Mouse (Mus musculus) G1E (cell line): ENCODE measurements around the gene Zfp146. TPM values are rescaled to one million over a fixed set of nuclear protein-coding genes. Genes with fewer than 3 reads are reported as not detected.
"Not testable (repeated sequence)": the region's sequence is repeated elsewhere in the genome, so short reads cannot be mapped to it uniquely, and the experiment has no call there.

ENCODE experiments used
- ATAC-seq: 2 replicates; pipeline ENCODE4 v1.8.0; 2016; ENCODE audit warnings: mild to moderate bottlenecking; ENCODE audit not compliant: insufficient number of reproducible peaks, poor library complexity, low FRiP score, severe bottlenecking; ENCODE audit errors: extremely low read depth
- DNase-seq: peaks from one replicate; pipeline ENCODE4 v3.0.0; 2012; ENCODE audit warnings: low spot score
- H3K27me3 ChIP-seq: 2 replicates; pipeline ENCODE4 v1.6.1; 2012; ENCODE audit warnings: mild to moderate bottlenecking, low read length, inconsistent platforms; ENCODE audit not compliant: insufficient read depth
- H3K36me3 ChIP-seq: replicated peaks from 2 replicates; pipeline ENCODE3; 2012; ENCODE audit warnings: mild to moderate bottlenecking, inconsistent platforms
- H3K4me1 ChIP-seq: 2 replicates; pipeline ENCODE4 v1.6.1; 2012; ENCODE audit warnings: low read depth, low read length, inconsistent platforms, mixed read lengths; ENCODE audit not compliant: insufficient read depth
- H3K4me3 ChIP-seq: 2 replicates; pipeline ENCODE4 v1.5.1; 2012; ENCODE audit warnings: low read depth, mild to moderate bottlenecking, inconsistent platforms, low read length, moderate library complexity, mixed read lengths
- H3K9me3 ChIP-seq: replicated peaks from 2 replicates; pipeline ENCODE4 v1.6.1; 2012; ENCODE audit warnings: inconsistent platforms
- CTCF ChIP-seq: IDR thresholded peaks from 2 replicates; pipeline ENCODE4 v1.5.1; 2012; ENCODE audit warnings: low read depth, low read length, inconsistent platforms, mixed read lengths
- GATA1 ChIP-seq: IDR thresholded peaks from 2 replicates; pipeline ENCODE4 v1.6.1; 2012; ENCODE audit warnings: borderline replicate concordance, low read length, inconsistent platforms, mixed read lengths
- GATA2 ChIP-seq: IDR thresholded peaks from 2 replicates; pipeline ENCODE4 v1.6.1; 2012; ENCODE audit warnings: low read depth, low read length, inconsistent platforms, borderline replicate concordance
- POLR2AphosphoS5 ChIP-seq: IDR thresholded peaks from 2 replicates; pipeline ENCODE4 v1.6.1; 2012; ENCODE audit warnings: low read depth, low read length, inconsistent platforms; ENCODE audit not compliant: insufficient replicate concordance
- TAL1 ChIP-seq: conservative IDR thresholded peaks from 2 replicates; pipeline ENCODE4 v1.6.1; 2012; ENCODE audit warnings: low read depth, low read length, inconsistent platforms, mixed read lengths
- polyA plus RNA-seq: library from polyadenylated mRNA; stranded (reverse); fragments of >175 nt; gene quantifications from 2 replicates; pipeline ENCODE4 v1.2.3, GENCODE M21; 2012
- total RNA-seq, 2 experiments: library from RNA; stranded (forward) in 1 of 2; stranded (reverse) in 1 of 2; fragments of 200-1000 nt in 1 of 2; fragments of >200 nt in 1 of 2; fragmentation: Nextera tagmentation in 1 of 2; gene quantifications; 2 replicates each; pipeline ENCODE4 v1.2.3; 2014 to 2017

Zfp146 gene
- total and polyA plus RNA-seq, 3 experiments: 12.7 to 124 (median 77.9) TPM

DNA sequence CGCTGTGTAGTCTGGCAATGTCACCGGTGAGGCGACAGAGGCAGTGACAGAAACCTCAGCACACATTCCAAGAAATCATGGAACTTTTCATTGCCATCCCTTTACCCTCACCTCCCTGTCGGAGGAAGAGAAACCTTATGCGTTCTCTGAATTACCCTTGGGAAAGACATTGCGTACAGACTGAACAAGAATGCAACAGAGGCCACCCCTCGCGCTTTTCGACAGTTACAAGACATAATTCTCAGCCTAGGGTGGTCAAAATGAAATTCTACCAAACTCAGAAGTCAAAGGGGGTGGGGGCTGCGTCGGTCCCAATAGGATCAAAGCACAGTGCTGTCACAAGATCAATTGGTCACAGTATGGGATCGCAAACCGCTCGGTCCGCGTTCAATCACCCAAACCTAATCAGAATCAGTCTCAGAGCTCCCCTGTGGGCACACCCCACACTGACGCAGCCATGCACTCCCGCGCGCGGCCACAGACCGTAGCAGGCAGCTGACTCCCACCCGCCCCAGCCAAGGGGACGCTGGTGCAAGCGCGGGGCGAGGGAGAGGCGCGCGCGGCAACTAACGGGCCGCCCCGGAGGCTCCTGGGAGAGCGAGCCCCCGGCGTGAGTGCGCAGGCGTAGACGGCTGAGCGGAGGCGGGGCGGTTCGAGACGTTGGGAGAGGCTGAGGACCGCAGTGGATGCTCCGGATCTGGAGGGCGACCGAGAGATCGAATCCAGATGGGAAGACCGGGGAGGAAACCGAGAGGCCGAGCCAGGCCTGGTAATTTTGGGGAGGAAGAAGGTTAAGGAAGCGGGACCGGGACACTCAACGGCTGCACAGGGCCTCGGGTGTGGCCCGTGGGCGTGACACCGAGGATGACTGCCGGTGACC, 48.0 kb downstream of the Zfp146 start, which contains the start of gene Zfp382:
Gene Zfp382 (plus strand): TSS at position 635 of the 880 bp plus-strand sequence.
- DNase-seq (peak; percentile 92), ATAC-seq (peak; percentile 81)
- Histone ChIP-seq H3K4me1 (peaks cover 13% of the 10 kb centered on the region), H3K27me3 (no peaks in the 10 kb centered on the region), H3K9me3 (peaks cover 7% of the 10 kb centered on the region), H3K36me3 (peaks cover 13% of the 10 kb centered on the region), H3K4me3 (peak within 1 kb of the TSS; percentile 81)
- TF ChIP-seq TAL1 (no peak), GATA2 (no peak)

- not testable (repeated sequence) for ATAC-seq, H3K4me3 ChIP-seq, DNase-seq, H3K27me3 ChIP-seq, H3K36me3 ChIP-seq
- peaks cover 25% of the 10 kb centered on the region for H3K9me3 ChIP-seq
- H3K4me1 ChIP-seq: peaks cover 13% of the 10 kb centered on the region
Observed at GRCm38 (mm10) chr7:30117935-30118334, 51.6 kb downstream of the Zfp146 start.

DNA sequence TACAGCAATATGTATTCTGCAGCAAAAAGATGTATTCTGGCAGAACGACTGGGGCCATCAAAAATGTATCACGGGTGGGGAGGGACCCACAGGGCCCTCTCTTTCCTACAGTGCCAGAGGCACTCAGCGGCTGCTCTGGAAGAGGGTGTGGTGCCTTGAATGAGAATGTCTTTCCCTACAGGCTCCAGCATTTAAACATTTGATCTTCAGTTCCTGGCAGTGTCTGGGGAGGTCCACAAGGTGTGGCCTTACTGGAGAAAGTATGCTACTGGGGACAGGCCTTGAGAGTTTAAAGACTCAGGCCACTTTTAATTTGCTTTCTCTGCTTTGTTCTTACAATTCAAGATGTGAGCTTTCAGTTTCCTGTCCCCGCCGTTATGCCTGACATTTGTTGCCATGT, 53.5 kb downstream of the Zfp146 start:
- Histone ChIP-seq H3K27me3 (peaks cover 2% of the 10 kb centered on the region; the same call in 1 of the 2 replicates), H3K36me3 (no peaks in the 10 kb centered on the region), H3K4me1 (peaks cover 3% of the 10 kb centered on the region), H3K9me3 (peaks cover 25% of the 10 kb centered on the region), H3K4me3 (no peak overlapping the region)
- DNase-seq (no peak), ATAC-seq (no peak)
- TF ChIP-seq GATA1 (no peak), GATA2 (no peak), POLR2AphosphoS5 (no peak), TAL1 (no peak), CTCF (no peak)

Other genes starting within 250 kb of the Zfp146 start
Only the 20 nearest of the 22 such genes appear.
- 18.6 and 22.0 TPM in 2 replicates for gene Zfp568, start 185.8 kb downstream of the Zfp146 start, total RNA-seq (2014; fragmentation: Nextera tagmentation)
- 24.4 and 26.2 TPM in 2 replicates for gene Zfp568, start 185.8 kb downstream of the Zfp146 start, total RNA-seq (2017)
- gene Zfp568, start 185.8 kb downstream of the Zfp146 start, polyA plus RNA-seq: 3.9 and 5.1 TPM in 2 replicates
- gene Zfp14, start 118.4 kb downstream of the Zfp146 start, total RNA-seq (2014; fragmentation: Nextera tagmentation): not detected in 2 replicates
- gene Zfp14, start 118.4 kb downstream of the Zfp146 start, total RNA-seq (2017): 0.05 and 0.17 TPM in 2 replicates
- not detected in 2 replicates for gene Zfp14, start 118.4 kb downstream of the Zfp146 start, polyA plus RNA-seq
- 2.7 and 5.9 TPM in 2 replicates for gene Zfp82, start 96.8 kb downstream of the Zfp146 start, total RNA-seq (2014; fragmentation: Nextera tagmentation)
- 3.5 and 4.2 TPM in 2 replicates for gene Zfp82, start 96.8 kb downstream of the Zfp146 start, total RNA-seq (2017)
- gene Zfp82, start 96.8 kb downstream of the Zfp146 start, polyA plus RNA-seq: 0.17 and 0.25 TPM in 2 replicates
- 0.90 TPM in 1 of 2 replicates, not detected in the other for gene Gm26920, start 79.3 kb downstream of the Zfp146 start, total RNA-seq (2014; fragmentation: Nextera tagmentation)
- not detected in 2 replicates for gene Gm26920, start 79.3 kb downstream of the Zfp146 start, total RNA-seq (2017)
- not detected in 2 replicates for gene Gm26920, start 79.3 kb downstream of the Zfp146 start, polyA plus RNA-seq
- 5.6 and 7.5 TPM in 2 replicates for gene Zfp566, start 79.2 kb downstream of the Zfp146 start, total RNA-seq (2014; fragmentation: Nextera tagmentation)
- 2.0 and 2.8 TPM in 2 replicates for gene Zfp566, start 79.2 kb downstream of the Zfp146 start, total RNA-seq (2017)
- gene Zfp566, start 79.2 kb downstream of the Zfp146 start, polyA plus RNA-seq: 1.8 TPM in 2 replicates
- 29.5 and 36.0 TPM in 2 replicates for gene Zfp260, start 75.0 kb downstream of the Zfp146 start, total RNA-seq (2014; fragmentation: Nextera tagmentation)
- gene Zfp260, start 75.0 kb downstream of the Zfp146 start, total RNA-seq (2017): 22.9 and 24.6 TPM in 2 replicates
- gene Zfp260, start 75.0 kb downstream of the Zfp146 start, polyA plus RNA-seq: 0.15 and 0.30 TPM in 2 replicates
- gene Zfp382, start 47.8 kb downstream of the Zfp146 start, total RNA-seq (2014; fragmentation: Nextera tagmentation): 5.8 and 8.7 TPM in 2 replicates
- 6.7 and 6.8 TPM in 2 replicates for gene Zfp382, start 47.8 kb downstream of the Zfp146 start, total RNA-seq (2017)
- 2.4 and 2.6 TPM in 2 replicates for gene Zfp382, start 47.8 kb downstream of the Zfp146 start, polyA plus RNA-seq
- gene Cox7a1, start 14.4 kb upstream of the Zfp146 start, total RNA-seq (2014; fragmentation: Nextera tagmentation): 16.0 and 19.4 TPM in 2 replicates
- 55.2 and 57.0 TPM in 2 replicates for gene Cox7a1, start 14.4 kb upstream of the Zfp146 start, total RNA-seq (2017)
- gene Cox7a1, start 14.4 kb upstream of the Zfp146 start, polyA plus RNA-seq: 23.4 and 32.4 TPM in 2 replicates
- 313 and 371 TPM in 2 replicates for gene Capns1, start 29.1 kb upstream of the Zfp146 start, total RNA-seq (2014; fragmentation: Nextera tagmentation)
- 182 and 204 TPM in 2 replicates for gene Capns1, start 29.1 kb upstream of the Zfp146 start, total RNA-seq (2017)
- 98.4 and 131 TPM in 2 replicates for gene Capns1, start 29.1 kb upstream of the Zfp146 start, polyA plus RNA-seq
- gene Polr2i, start 62.2 kb upstream of the Zfp146 start, total RNA-seq (2014; fragmentation: Nextera tagmentation): 23.0 and 34.5 TPM in 2 replicates
- 58.7 and 66.6 TPM in 2 replicates for gene Polr2i, start 62.2 kb upstream of the Zfp146 start, total RNA-seq (2017)
- gene Polr2i, start 62.2 kb upstream of the Zfp146 start, polyA plus RNA-seq: 66.9 and 79.0 TPM in 2 replicates
- 18.9 and 19.7 TPM in 2 replicates for gene Tbcb, start 62.5 kb upstream of the Zfp146 start, total RNA-seq (2014; fragmentation: Nextera tagmentation)
- gene Tbcb, start 62.5 kb upstream of the Zfp146 start, total RNA-seq (2017): 30.8 and 38.1 TPM in 2 replicates
- 20.7 and 38.1 TPM in 2 replicates for gene Tbcb, start 62.5 kb upstream of the Zfp146 start, polyA plus RNA-seq
- not detected in 2 replicates for gene Ovol3, start 66.0 kb upstream of the Zfp146 start, total RNA-seq (2014; fragmentation: Nextera tagmentation)
- gene Ovol3, start 66.0 kb upstream of the Zfp146 start, total RNA-seq (2017): not detected in 2 replicates
- not detected in 2 replicates for gene Ovol3, start 66.0 kb upstream of the Zfp146 start, polyA plus RNA-seq
- gene Thap8, start 110.3 kb upstream of the Zfp146 start, total RNA-seq (2014; fragmentation: Nextera tagmentation): 1.4 and 2.2 TPM in 2 replicates
- gene Thap8, start 110.3 kb upstream of the Zfp146 start, total RNA-seq (2017): 0.64 and 1.1 TPM in 2 replicates
- gene Thap8, start 110.3 kb upstream of the Zfp146 start, polyA plus RNA-seq: 0.10 TPM in 1 of 2 replicates, not detected in the other
- gene Wdr62, start 110.7 kb upstream of the Zfp146 start, total RNA-seq (2014; fragmentation: Nextera tagmentation): 16.5 and 57.9 TPM in 2 replicates
- gene Wdr62, start 110.7 kb upstream of the Zfp146 start, total RNA-seq (2017): 7.0 and 8.2 TPM in 2 replicates
- gene Wdr62, start 110.7 kb upstream of the Zfp146 start, polyA plus RNA-seq: 40.3 and 59.1 TPM in 2 replicates
- not detected in 2 replicates for gene Clip3, start 122.0 kb upstream of the Zfp146 start, total RNA-seq (2014; fragmentation: Nextera tagmentation)
- 0.33 TPM in 1 of 2 replicates, not detected in the other for gene Clip3, start 122.0 kb upstream of the Zfp146 start, total RNA-seq (2017)
- gene Clip3, start 122.0 kb upstream of the Zfp146 start, polyA plus RNA-seq: not detected in 2 replicates
- gene Alkbh6, start 139.0 kb upstream of the Zfp146 start, total RNA-seq (2014; fragmentation: Nextera tagmentation): 17.2 and 22.1 TPM in 2 replicates
- 18.5 and 24.1 TPM in 2 replicates for gene Alkbh6, start 139.0 kb upstream of the Zfp146 start, total RNA-seq (2017)
- gene Alkbh6, start 139.0 kb upstream of the Zfp146 start, polyA plus RNA-seq: 44.2 and 52.2 TPM in 2 replicates
- 2.1 and 5.4 TPM in 2 replicates for gene Syne4, start 145.1 kb upstream of the Zfp146 start, total RNA-seq (2014; fragmentation: Nextera tagmentation)
- 1.0 and 2.6 TPM in 2 replicates for gene Syne4, start 145.1 kb upstream of the Zfp146 start, total RNA-seq (2017)
- gene Syne4, start 145.1 kb upstream of the Zfp146 start, polyA plus RNA-seq: 2.8 and 4.0 TPM in 2 replicates
- gene E130208F15Rik, start 152.0 kb upstream of the Zfp146 start, total RNA-seq (2014; fragmentation: Nextera tagmentation): 1.3 and 1.6 TPM in 2 replicates
- 2.3 and 2.4 TPM in 2 replicates for gene E130208F15Rik, start 152.0 kb upstream of the Zfp146 start, total RNA-seq (2017)
- gene E130208F15Rik, start 152.0 kb upstream of the Zfp146 start, polyA plus RNA-seq: 0.49 and 0.85 TPM in 2 replicates
- 4.1 and 4.3 TPM in 2 replicates for gene Sdhaf1, start 154.1 kb upstream of the Zfp146 start, total RNA-seq (2014; fragmentation: Nextera tagmentation)
- 8.9 and 11.4 TPM in 2 replicates for gene Sdhaf1, start 154.1 kb upstream of the Zfp146 start, total RNA-seq (2017)
- 9.2 and 11.7 TPM in 2 replicates for gene Sdhaf1, start 154.1 kb upstream of the Zfp146 start, polyA plus RNA-seq
- not detected in 2 replicates for gene Lrfn3, start 193.0 kb upstream of the Zfp146 start, total RNA-seq (2014; fragmentation: Nextera tagmentation)
- gene Lrfn3, start 193.0 kb upstream of the Zfp146 start, total RNA-seq (2017): 0.11 and 0.12 TPM in 2 replicates
- gene Lrfn3, start 193.0 kb upstream of the Zfp146 start, polyA plus RNA-seq: not detected in 2 replicates